Mouse (Mus musculus): ENCODE results near the gene Tcf20.
A peak's percentile ranks its signal among the peaks of the same experiment; 100 is the strongest.

The Tcf20 gene

DNA sequence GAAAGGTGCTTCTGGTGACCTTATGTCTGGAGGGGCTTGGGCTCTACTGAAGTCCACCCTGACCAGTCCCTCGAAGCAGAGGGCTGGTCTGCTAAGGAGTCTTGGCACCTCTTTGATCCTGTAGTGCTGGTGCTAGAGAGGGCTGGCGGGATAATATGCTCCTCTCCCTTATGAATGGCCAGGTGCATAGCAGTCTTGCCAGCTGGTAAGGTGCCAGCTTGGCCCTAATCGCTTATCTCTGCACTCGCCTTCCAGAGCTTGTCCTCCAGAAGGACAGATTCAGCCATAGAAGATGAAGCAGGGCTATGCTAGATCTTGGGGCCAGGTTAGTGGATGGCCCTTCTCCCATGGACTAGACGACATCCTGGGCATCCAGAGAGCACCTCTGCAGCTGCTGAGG is 64.1 kb downstream of the Tcf20 start:
- no peak for DNase-seq (ENCODE audit: low spot score)

DNA sequence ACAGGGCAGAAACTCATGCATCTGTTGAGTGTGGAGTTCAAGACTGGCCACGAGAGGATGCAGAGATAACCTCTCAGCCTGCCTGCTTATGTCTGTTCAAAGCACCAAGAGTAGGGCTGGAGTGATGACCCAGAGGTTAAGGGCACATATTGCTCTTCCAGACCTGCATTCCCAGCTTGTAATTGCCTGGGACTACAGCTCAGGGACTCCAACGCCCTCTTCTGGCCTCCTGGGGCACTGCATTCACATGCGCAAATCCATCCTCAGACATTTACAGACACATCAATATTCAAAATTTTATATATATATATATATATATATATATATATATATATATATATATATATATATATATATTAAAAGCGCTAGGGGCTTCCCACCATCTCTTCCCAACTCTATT is 64.9 kb downstream of the Tcf20 start:
- DNase-seq (ENCODE audit: low spot score): no peak

DNA sequence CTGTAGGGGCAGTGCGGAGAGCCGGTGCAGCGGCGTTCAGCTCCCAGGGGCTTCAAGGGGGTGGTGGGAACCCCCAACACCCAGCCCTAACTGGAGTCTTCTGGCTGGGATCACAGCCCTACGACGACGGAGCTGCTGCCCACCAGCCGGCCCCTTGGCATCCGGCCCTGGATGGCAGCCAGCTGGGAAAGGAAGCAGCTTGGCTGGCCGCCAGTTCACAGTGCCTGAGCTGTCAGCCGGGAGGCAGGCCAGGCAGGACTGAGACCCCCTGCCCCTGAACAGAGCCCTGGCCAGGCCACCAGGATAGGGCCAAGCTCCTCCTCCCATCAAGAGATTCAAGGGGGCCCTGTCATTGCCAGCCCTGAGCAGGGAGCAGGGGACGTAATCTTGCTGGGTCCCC is 65.6 kb downstream of the Tcf20 start:
- DNase-seq (ENCODE audit: low spot score): peak; percentile 85

DNA sequence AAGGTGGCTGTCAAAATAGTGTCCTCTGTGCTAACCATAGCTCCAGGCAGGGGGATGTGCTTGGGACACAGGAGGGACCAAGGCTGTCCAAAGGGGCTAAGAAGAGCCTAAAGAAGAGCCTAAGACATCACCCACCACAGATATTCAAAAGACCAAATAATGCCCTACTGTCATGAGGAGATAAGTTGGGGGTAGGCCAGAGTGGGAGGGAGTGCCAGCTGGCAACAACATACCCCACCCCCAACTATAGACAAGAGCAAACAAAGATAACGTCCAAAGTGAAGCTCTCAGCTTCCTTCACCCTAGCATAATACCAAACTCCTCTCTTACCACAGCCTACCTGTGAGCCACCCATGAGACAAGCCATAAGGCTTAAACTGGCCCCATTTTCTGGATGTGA is 66.1 kb downstream of the Tcf20 start:
- DNase-seq (ENCODE audit: low spot score): no peak

DNA sequence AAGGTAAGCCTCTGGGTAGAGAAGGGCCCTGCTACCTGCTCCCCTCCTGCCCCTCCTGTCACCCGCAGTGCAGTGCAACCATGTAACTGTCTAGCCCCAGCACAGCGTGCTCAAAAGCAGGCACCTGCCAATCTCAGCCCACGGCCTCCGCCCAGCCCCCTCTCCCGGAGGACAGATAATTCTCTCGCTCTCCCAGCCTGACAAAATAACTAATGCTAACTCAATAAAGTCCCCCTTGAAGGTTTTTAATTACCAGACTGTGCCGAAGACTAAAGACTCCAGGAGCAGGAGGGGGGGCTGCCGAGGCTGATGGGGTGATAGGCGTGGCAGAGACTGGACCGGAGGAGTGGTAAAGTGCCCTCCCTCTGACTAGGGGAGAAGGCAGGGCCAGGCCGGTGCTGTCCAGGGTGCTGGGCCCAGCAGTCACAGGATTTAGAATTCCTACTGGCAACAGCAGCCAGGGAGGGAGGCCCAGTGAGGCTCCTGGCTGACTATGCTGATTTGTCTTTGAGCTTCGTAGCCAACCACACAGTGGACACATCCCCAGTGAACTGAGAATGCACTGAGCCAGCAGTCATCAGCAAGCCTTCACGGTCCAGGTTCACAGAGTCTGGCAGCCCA is 66.7 kb downstream of the Tcf20 start:
- peak; percentile 82 for DNase-seq (ENCODE audit: low spot score)

DNA sequence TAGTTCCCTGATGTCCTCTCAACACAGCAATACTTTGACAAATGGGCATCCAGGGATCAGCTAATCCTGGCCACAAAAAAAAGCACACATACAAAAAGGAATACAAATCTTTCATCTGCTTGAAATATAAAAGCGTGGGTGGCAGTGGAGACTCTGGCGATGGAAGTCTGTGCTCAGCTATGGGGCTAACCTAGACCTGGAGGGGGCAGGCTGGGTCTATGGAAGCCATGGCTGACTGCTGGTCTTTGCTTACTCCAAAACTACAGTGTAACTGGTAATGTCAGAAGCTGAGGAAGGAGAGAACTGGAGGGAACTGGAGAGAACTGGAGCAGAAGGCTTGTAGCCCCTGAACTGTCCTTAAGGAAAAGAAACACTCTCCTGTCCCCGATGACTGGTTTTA is 69.7 kb downstream of the Tcf20 start:
- no peak for DNase-seq (ENCODE audit: low spot score)

DNA sequence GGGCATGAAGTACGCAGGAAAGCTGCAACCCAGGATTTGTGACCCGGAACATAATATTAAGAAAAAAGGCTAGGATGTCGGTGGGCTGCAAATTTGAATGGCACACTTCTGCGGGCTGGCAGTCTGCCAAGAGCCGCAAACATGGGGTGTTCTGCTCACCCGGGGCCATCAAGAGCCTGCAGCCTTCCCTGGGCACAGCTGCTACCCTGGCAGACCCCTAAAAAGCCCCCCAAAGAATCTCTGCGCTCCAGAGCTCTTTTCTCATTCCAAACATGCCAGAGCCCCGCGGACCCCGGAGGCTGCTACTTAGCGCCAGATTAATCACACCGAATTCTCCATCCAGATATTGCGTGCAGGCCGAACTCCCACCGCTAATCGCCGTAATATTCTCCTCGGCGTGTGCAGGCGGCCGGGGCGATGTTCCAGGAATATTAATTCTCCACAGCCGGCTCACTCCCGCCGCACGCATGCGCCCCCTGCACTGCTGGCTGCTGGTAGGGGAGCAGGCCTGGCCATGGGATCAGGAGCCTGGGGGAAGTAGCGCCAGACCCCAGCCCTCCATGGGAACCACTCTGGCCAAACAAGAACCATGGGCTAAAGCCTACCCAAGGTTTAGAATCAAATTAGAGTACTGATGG is 70.3 kb downstream of the Tcf20 start:
- DNase-seq (ENCODE audit: low spot score): no peak

DNA sequence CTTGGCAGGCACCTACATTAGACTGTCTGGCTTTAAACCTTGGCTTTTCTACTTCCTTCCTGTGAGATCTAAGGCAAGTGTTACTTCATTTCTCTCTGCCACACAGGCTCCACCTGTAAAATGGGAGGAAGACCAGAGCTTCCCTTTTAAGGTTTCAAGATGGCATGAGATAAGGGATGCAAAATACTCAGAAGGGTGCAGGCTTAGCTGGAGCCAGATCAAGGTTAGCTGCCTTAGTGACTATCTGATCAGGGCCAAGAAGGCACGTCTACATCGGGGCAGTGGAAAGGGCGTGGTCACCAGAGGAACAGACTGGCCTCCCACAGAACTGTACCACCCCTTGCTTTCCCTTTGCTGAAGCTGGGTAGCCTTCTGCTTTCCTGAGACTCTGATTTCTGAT is 73.2 kb downstream of the Tcf20 start:
- no peak for DNase-seq (ENCODE audit: low spot score)

DNA sequence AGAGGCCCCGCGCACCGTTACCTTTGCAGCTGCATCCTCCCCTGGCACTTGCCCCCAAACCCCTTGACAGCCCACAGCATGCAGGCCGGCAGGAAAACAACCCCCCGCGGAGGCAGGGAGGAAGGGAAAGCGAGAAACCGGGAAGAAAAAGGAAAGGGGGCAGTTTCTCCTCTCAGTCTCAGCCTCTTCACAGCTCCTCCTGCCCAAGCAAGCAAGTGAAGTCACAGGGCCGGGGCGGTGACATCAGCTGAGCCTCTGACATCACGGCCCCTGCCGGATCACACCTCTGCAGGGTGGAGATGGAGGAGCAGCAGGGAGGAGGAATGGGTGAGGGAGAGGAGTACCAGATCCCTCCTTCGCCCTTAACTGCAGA is 75.7 kb downstream of the Tcf20 start:
- no peak for DNase-seq (ENCODE audit: low spot score)

DNA sequence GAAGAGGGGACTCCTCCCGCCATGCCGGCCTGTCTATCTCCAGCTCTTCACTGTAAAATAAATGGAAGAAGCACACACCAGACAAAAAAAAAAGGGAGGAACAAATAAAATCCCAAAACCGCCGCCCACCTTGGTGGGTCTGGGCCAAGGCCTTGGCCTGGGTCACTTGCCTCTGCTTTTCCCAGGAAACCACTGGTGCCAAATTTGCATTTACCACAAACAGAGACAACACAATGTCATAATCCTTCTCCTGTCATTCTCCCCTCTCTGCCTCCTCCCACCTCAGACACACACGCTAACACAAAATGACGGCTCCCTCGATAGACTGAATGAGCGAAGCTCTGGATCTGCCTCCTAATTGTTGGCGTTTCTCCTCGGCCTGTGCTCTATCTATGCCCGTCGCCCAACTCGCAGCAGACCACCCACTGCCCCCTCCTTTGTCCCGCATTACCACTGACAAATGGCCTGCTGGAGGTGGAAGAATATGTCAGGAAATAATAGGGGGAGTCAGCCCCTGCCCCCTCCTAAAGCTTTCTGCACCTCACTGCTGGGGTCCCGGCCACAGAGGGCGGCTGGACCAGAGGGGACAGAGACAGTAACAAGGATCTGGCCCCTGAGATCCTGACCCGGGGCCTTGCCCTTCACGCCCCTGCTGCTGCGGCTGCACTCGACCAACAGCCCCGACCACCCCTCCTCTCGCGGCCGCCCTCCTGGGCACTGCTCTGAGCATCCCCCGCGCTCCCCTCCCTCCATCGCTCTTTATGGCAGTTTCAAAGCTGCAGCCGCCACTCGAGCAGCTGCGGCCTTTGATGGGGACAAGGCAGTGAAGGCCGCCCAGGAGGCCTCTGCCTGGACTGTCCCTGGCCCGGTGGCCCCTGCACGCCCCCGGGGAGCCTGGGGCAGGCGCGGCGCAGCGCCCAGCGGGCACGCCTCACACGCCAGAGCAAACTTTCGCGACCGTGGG is 76.4 kb downstream of the Tcf20 start:
- DNase-seq (ENCODE audit: low spot score): no peak

DNA sequence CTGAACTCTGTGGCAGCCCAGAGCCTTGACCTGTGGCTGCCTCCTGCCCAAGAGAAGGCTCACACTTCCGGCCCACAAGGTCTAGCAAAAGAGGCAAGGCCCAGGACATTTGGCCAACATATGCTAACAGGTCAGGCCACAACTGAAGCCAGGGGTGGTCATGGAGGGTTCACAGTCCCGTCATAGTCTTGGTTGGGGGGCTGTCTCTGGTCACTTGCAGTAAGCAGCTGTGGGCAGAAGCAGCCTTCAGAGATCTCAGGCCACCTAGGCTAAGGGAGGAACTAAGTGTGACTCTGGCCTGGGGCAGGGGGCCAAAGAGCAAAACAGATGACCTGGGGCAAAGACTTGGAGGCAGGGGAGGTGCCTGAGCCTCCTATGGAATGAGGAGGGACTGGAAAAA is 77.1 kb downstream of the Tcf20 start:
- no peak for DNase-seq (ENCODE audit: low spot score)

DNA sequence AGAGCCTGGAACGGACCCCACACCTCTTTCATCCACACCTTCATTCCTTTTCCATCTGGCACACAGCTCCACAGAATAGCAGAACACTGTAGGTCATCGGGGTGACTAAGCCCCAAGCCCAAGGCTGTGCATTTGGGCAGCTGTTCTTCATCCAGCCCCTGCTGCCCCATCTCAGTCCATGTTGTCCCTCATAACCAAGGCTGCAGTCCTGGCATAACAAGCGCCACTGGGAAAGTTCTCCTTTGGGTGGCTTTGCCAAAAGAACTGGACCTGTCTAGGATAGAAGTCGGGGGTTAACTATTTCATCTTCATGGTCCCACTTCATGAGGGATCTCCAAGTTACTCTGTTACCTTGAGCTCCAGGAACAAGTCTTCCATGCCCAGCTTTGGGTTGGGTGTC is 77.9 kb downstream of the Tcf20 start:
- no peak for DNase-seq (ENCODE audit: low spot score)

DNA sequence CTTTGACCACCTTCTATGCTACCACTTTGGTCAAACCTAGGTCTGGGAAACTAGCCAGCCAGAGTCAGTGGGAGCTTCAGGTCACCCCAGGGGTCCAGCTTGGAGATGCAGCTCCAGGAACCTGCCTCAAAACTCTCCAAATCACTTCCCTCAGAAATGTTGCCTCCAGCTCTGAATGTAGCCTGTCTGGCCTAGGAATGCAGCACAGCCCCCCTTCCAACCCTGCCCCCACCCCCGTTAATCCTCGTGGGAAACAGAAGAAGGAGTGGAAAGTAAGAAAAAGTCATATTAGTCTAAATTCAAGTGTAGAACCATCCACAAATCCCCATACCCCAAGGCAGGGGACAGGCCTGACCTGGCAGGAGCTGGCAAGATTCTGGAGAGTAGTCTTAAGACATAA is 79.2 kb downstream of the Tcf20 start:
- DNase-seq (ENCODE audit: low spot score): peak; percentile 33

DNA sequence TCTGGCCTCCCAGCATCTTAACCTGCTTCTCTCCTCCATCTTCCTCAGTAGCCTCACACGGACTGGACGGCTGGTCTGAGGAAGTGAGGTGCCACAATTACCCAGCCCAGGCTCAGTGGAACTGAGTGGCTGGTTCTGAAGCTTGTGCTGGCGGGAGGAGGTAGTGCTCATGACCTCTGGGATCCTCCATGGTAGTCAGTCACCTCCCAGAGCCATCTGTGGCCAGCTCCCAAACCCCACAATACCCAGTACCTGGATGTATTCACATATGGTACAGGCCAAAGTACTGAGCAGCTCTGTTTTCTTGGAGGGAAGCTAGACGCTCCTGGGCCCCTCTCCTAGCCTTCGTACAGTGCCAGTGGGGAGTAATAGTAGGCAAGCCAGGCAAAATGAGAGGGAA is 80.4 kb downstream of the Tcf20 start:
- peak; percentile 31 for DNase-seq (ENCODE audit: low spot score)

DNA sequence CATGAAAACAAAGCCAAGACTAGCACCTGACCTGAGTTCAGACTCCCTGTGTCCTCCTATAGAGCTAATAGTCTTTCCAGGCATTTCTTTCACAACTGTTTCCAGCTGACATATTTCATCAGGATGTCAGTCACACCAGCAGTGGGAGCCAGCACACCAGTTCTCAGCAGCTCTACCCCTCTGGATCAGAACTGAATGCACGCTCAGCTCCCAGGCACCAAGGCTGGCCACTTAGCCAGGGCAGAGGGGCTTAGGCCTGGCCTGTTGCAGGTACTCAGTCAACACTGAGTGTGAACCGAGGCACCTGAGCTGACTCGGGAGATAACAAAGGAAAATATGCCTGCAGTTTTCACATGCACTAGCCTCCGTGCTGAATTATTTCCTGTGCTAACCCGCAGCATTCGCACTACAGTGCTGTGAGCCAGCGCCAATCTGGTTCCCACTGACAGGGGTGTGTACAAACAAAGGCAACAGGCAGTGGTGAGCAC is 81.1 kb downstream of the Tcf20 start:
- peak; percentile 40 for DNase-seq (ENCODE audit: low spot score)

DNA sequence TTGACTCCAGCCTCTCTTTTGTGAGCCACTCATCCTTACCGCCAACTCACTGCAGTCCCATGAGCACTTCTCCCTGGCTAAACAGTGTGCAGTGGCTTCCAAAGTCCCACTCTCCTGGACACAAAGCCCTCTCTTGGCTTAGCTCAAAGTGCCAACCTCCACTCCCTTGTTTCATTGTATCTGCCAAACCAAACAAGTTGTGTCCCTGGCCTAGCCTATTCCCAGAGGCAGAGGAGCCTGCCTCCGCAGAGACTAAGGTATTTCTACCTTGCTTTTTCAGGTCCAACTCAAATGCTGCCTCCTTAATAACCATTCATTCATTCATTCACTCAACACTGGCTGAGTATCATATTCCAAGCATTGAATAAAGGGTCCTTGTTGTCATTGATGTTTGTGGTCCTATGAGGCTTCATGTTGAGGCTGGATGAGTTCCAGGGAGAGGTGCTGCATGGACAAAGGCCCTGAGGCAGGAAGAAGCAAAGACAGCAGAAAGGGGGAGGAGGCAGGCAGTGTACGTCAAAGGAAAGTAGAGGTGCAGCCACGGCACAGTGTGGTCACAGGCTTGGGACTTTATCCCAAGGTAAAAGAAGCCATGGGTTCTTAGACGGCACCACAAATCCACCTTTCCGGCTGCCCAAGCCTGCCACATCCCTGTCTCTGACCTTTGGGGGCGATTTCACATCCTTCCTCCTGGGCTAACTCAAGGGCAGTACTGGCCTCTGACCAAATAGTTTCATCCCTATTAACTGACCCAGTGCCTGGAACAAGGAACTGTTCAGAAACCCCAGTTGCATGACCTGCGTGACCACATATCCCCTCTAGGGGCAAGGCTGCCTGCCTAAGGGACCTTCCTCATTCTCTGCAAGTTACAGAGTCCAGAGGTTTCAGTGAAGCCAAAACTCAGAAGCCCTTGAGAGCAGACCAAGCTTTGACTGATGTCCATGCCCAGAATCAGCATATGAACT is 82.0 kb downstream of the Tcf20 start:
- peak; percentile 37 for DNase-seq (ENCODE audit: low spot score)

DNA sequence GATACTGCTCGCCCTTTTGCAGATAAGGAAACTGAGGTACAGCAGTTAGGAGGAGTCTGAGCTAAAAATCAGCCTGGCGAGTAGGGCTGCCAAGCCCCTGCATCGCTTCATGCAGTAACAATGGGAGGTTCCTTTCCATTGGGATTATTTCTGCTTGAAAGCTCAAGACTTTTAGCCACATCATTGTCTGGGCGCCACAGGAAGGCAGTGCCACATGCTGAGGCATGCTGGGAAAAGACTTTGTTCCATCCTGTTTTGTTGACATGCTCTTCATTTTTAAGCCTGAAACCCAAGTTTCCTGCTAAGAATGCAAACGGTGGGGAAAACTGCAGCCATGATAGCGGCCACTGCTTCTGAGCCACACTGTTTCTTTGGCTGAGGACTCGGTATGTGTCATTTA is 83.1 kb downstream of the Tcf20 start:
- DNase-seq (ENCODE audit: low spot score): no peak

DNA sequence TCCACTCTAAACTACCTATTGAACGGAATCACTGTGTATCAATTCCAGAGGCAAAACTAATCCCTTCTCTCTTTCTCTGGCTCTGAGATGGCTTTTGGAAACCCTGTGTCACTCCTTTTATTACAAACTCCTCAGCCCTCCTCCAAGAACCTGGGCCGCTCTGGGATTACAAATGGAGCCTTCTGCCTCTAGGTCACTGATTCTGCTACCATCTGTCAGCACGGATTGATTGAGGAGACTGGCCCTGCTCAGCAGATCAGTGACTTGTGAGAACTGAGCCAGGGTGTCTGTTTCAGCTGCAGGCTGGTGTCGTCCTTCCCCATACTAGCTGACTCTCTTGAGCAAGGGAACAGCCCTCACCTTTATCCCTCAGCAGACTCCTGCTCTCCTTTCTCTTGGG is 85.2 kb downstream of the Tcf20 start:
- no peak for DNase-seq (ENCODE audit: low spot score)

DNA sequence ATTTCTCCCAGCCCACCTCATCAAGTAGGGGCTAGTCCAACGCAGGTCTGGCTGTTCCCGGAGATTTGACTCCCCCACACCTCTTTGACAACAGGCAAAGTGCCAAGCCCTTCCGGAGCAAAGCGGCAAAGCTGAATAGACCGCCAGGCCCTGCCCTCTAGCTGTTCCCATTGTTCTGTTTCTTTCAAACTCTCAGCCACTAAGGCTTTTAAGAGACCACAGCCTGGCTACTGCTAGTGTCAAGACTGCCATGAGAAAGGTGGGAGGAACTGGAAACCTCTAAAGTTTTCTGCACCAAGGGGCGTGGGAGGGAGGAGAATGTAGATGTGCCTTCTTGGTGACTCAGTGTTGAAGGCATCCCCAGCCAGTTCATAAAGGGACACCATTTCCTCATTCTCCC is 86.4 kb downstream of the Tcf20 start:
- peak; percentile 73 for DNase-seq (ENCODE audit: low spot score)

DNA sequence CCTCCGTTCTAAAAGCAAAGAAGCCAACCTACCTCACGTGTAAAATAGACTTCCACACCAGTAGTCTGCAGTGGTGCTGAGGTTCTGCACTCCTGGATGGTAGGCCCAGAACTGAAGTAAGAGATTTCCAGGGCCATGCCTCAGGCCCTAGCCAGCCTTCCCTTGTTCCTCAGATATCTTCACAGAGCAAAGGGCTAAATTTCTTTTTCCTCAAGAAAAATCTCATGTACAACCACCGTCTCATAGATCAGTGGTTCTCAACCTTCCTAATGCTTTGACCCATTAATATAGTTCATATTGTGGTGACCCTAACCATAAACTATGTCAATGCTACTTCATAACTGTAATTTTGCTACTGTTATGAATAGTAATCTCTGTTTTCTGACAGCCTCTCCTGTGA is 87.3 kb downstream of the Tcf20 start:
- DNase-seq (ENCODE audit: low spot score): no peak

DNA sequence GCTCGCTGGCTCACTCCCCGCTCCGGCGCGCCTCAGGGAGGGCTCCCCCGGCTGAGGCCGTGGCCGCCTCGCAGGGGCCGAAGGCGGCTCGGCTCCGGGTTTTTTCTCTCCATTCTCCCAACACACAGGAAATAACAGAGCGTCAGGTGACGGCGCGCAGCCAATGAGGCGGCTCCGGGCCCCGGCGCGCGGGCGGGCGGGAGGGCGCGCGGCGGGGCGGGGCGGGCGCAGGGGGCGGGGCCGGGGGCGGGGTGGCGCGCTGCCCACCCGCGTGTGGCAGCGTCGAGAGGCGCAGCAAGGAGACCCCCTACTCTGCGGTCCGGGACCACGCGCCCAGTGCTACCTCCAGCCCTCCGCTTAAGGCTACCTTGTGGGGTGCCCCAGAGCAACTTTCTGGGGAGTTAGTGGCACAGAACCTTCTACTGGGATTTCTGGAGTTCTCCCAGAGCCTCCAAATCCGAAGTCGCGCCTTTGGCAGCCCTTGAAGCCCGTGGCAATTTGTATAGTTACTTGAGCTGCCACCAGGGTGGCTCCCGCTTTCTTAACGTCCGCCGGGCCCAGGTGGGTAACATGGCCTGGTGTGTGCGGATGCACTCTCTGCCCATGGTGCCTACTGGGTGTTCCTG is 87.9 kb downstream of the Tcf20 start:
- peak; percentile 88 for DNase-seq (ENCODE audit: low spot score)
